Mouse (Mus musculus): ENCODE results near the gene Prdm5.

Prdm5 gene

DNA sequence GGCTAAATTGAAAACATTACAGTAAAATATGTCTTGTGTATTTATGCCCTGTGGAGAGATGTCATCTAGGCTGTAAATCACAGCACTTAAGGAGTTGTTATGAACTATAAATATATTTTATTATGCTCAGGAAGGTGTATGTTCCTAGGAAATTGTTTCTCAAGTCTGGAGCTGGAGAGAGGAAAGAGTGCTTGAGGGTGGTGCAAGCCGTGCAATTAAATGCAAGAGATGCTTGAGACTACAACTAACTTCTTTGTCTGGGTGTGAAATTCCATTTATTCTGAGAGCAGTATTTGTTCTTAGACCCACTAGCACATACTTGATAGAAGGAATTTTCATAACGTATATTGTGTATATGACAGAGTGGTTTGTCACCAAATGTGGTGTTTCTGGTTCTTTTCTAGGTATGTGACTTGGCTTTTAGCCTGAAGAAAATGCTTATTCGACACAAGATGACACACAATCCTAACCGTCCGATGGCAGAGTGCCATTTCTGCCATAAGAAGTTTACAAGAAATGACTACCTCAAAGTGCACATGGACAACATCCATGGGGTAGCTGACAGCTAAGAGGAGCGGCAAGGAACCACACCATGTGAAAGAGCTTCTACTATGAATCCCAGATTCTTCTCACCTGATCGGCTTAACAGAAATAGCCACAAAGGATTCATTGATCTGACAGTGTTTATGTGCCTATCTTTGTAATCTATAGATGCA is 156.9 kb downstream of the Prdm5 start:
- DNase-seq: no peak

DNA sequence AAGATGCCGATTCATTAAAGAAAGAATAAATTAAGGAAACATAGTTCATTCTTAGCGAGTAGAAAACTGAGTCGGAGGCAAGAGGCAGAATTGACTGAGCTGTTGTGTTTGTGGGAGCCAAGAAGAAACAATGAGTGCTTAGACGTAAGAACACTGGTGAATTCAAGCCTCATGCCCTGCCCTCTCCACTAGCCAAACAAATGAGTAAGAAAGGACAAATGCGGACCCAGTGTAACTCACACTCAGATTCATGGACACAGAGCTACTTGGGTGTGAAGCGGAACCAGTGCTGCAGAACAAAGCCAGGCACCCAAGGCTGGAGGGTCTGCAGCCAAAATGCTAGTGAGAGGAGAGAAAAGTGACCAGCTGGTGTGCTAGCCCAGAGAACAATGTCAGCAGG is 171.7 kb downstream of the Prdm5 start:
- no peak for DNase-seq

DNA sequence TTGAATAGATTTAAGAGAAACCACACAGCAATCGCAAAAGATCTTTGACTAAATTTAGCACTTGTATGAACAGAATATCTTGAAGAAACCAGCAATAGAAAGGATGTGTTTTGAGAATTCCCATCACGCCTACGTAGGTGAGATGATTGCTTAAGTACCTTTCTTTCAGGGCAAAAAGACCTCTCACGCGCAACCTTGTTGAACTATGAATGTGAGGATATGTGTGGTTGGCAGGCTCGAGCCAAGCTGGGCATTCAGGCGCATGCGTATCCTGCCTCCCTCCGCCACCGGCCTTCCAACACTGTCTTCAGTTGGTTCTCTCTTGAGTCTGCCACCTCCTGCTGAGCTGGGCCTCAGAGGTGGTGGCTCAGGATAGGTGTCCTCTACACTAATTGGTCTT is 173.5 kb downstream of the Prdm5 start, which contains the start of gene 4930544G11Rik:
4930544G11Rik (plus strand) TSS at position 301 of the 400 bp plus-strand sequence.
- DNase-seq: no peak

GRCm38 (mm10) chr6:65969386-65970111 is 190.8 kb downstream of the Prdm5 start:
- DNase-seq: peak; percentile 16 to 23

- DNase-seq: no peak
Observed at GRCm38 (mm10) chr6:65970410-65970809, 191.6 kb downstream of the Prdm5 start.
